Mouse (Mus musculus): ENCODE data around the gene Evi2b. TPM values are rescaled to one million over a fixed set of nuclear protein-coding genes. Genes with fewer than 3 reads are reported as not detected.

The Evi2b gene
- polyA plus RNA-seq, 1 experiment from 2014 or later: 0.42 TPM

GRCm38 (mm10) chr11:79494976-79495800, 28.4 kb downstream of the Evi2b start:
- Histone ChIP-seq H3K4me1 (ENCODE audit: control insufficient read depth, insufficient read depth, low read length) (no peaks in the 10 kb centered on the region), H3K36me3 (ENCODE audit: control insufficient read depth, insufficient read depth, low read length) (no peaks in the 10 kb centered on the region), H3K4me3 (ENCODE audit: low read depth, low read length) (no peak overlapping the region), H3K27ac (ENCODE audit: low read length) (no peak overlapping the region), H3K9ac (replicated peaks; ENCODE audit: low read depth, low read length) (no peak overlapping the region), H3K27me3 (ENCODE audit: control insufficient read depth, insufficient read depth, low read length) (no peaks in the 10 kb centered on the region), H3K9me3 (ENCODE audit: control insufficient read depth, low read depth, low read length) (no peaks in the 10 kb centered on the region), H3K4me2 (replicated peaks; ENCODE audit: low read depth, low read length) (no peak overlapping the region)
- ATAC-seq (ENCODE audit: insufficient number of reproducible peaks, insufficient read depth, low FRiP score, low read depth): no peak
- WGBS: 83% methylated on average over 10 of the region's 10 CpGs

GRCm38 (mm10) chr11:79484721-79485120, 38.8 kb downstream of the Evi2b start:
- Histone ChIP-seq H3K27me3 (ENCODE audit: control insufficient read depth, insufficient read depth, low read length) (no peaks in the 10 kb centered on the region), H3K36me3 (ENCODE audit: control insufficient read depth, insufficient read depth, low read length) (peaks cover 3% of the 10 kb centered on the region; the same call in 1 of the 2 replicates), H3K9me3 (ENCODE audit: control insufficient read depth, low read depth, low read length) (no peaks in the 10 kb centered on the region), H3K4me3 (ENCODE audit: low read depth, low read length) (no peak overlapping the region), H3K9ac (replicated peaks; ENCODE audit: low read depth, low read length) (no peak overlapping the region), H3K4me2 (replicated peaks; ENCODE audit: low read depth, low read length) (no peak overlapping the region), H3K27ac (ENCODE audit: low read length) (no peak overlapping the region), H3K4me1 (ENCODE audit: control insufficient read depth, insufficient read depth, low read length) (peaks cover 7% of the 10 kb centered on the region; the same call in 1 of the 2 replicates)
- ATAC-seq (ENCODE audit: insufficient number of reproducible peaks, insufficient read depth, low FRiP score, low read depth): no peak

GRCm38 (mm10) chr11:79483876-79484528, 39.6 kb downstream of the Evi2b start:
- ATAC-seq (ENCODE audit: insufficient number of reproducible peaks, insufficient read depth, low FRiP score, low read depth): no peak
- Histone ChIP-seq H3K27ac (ENCODE audit: low read length) (no peak overlapping the region), H3K4me2 (replicated peaks; ENCODE audit: low read depth, low read length) (no peak overlapping the region), H3K9ac (replicated peaks; ENCODE audit: low read depth, low read length) (no peak overlapping the region), H3K4me1 (ENCODE audit: control insufficient read depth, insufficient read depth, low read length) (peaks cover 3% of the 10 kb centered on the region; the same call in 1 of the 2 replicates), H3K27me3 (ENCODE audit: control insufficient read depth, insufficient read depth, low read length) (no peaks in the 10 kb centered on the region), H3K9me3 (ENCODE audit: control insufficient read depth, low read depth, low read length) (no peaks in the 10 kb centered on the region), H3K36me3 (ENCODE audit: control insufficient read depth, insufficient read depth, low read length) (peaks cover under 1% of the 10 kb centered on the region; the same call in 1 of the 2 replicates), H3K4me3 (ENCODE audit: low read depth, low read length) (no peak overlapping the region)
- WGBS: 60% methylated on average over 7 of the region's 7 CpGs

GRCm38 (mm10) chr11:79483392-79483791, 40.2 kb downstream of the Evi2b start:
- Histone ChIP-seq H3K9me3 (ENCODE audit: control insufficient read depth, low read depth, low read length) (no peaks in the 10 kb centered on the region), H3K36me3 (ENCODE audit: control insufficient read depth, insufficient read depth, low read length) (peaks cover under 1% of the 10 kb centered on the region), H3K27ac (ENCODE audit: low read length) (no peak overlapping the region), H3K27me3 (ENCODE audit: control insufficient read depth, insufficient read depth, low read length) (no peaks in the 10 kb centered on the region), H3K4me2 (replicated peaks; ENCODE audit: low read depth, low read length) (no peak overlapping the region), H3K4me1 (ENCODE audit: control insufficient read depth, insufficient read depth, low read length) (0 out of 2 replicates have a peak, but pooled peaks cover 3% of the 10 kb centered on the region), H3K9ac (replicated peaks; ENCODE audit: low read depth, low read length) (no peak overlapping the region), H3K4me3 (ENCODE audit: low read depth, low read length) (no peak overlapping the region)
- no peak for ATAC-seq (ENCODE audit: insufficient number of reproducible peaks, insufficient read depth, low FRiP score, low read depth)
- 59% methylated on average over 6 of the region's 6 CpGs for WGBS

- H3K4me3 ChIP-seq (ENCODE audit: low read depth, low read length): no peak overlapping the region
- H3K36me3 ChIP-seq (ENCODE audit: control insufficient read depth, insufficient read depth, low read length): peaks cover 39% of the 10 kb centered on the region
- WGBS: 67% methylated on average over 1 of the region's 1 CpGs
- no peak overlapping the region for H3K27ac ChIP-seq (ENCODE audit: low read length)
- H3K4me1 ChIP-seq (ENCODE audit: control insufficient read depth, insufficient read depth, low read length): no peaks in the 10 kb centered on the region
- no peak overlapping the region for H3K9ac ChIP-seq (replicated peaks; ENCODE audit: low read depth, low read length)
- H3K4me2 ChIP-seq (replicated peaks; ENCODE audit: low read depth, low read length): no peak overlapping the region
- ATAC-seq (ENCODE audit: insufficient number of reproducible peaks, insufficient read depth, low FRiP score, low read depth): no peak
- H3K9me3 ChIP-seq (ENCODE audit: control insufficient read depth, low read depth, low read length): no peaks in the 10 kb centered on the region
- no peaks in the 10 kb centered on the region for H3K27me3 ChIP-seq (ENCODE audit: control insufficient read depth, insufficient read depth, low read length)
Measured at GRCm38 (mm10) chr11:79468097-79468496, 55.5 kb downstream of the Evi2b start.

Other genes starting within 250 kb of the Evi2b start
- not detected in 2 replicates for gene Gm9964, start 226.9 kb downstream of the Evi2b start, polyA plus RNA-seq (2014; fragmentation: Nextera tagmentation; extraction: Ambion mirVana)
- gene Nf1, start 184.1 kb downstream of the Evi2b start, polyA plus RNA-seq (2014; fragmentation: Nextera tagmentation; extraction: Ambion mirVana): 14.5 and 16.9 TPM in 2 replicates
- 0.56 and 0.62 TPM in 2 replicates for gene Omg, start 19.7 kb downstream of the Evi2b start, polyA plus RNA-seq (2014; fragmentation: Nextera tagmentation; extraction: Ambion mirVana)
- gene Evi2, start 6.8 kb upstream of the Evi2b start, polyA plus RNA-seq (2014; fragmentation: Nextera tagmentation; extraction: Ambion mirVana): 1.5 and 2.2 TPM in 2 replicates
- 4.0 and 5.6 TPM in 2 replicates for gene Evi2a, start 6.8 kb upstream of the Evi2b start, polyA plus RNA-seq (2014; fragmentation: Nextera tagmentation; extraction: Ambion mirVana)
- 1.9 and 3.0 TPM in 2 replicates for gene Rab11fip4, start 67.5 kb upstream of the Evi2b start, polyA plus RNA-seq (2014; fragmentation: Nextera tagmentation; extraction: Ambion mirVana)

Measured in stomach, embryonic 14.5 days (tissue).